Mouse (Mus musculus): Measurements from ENCODE around the gene Loxl1. TPM values are rescaled to one million over a fixed set of nuclear protein-coding genes. Genes with fewer than 3 reads are reported as not detected.

The Loxl1 gene
- total RNA-seq, 4 experiments from 2014 or later, result 20.4 to 28.6 (median 23.0) TPM

DNA sequence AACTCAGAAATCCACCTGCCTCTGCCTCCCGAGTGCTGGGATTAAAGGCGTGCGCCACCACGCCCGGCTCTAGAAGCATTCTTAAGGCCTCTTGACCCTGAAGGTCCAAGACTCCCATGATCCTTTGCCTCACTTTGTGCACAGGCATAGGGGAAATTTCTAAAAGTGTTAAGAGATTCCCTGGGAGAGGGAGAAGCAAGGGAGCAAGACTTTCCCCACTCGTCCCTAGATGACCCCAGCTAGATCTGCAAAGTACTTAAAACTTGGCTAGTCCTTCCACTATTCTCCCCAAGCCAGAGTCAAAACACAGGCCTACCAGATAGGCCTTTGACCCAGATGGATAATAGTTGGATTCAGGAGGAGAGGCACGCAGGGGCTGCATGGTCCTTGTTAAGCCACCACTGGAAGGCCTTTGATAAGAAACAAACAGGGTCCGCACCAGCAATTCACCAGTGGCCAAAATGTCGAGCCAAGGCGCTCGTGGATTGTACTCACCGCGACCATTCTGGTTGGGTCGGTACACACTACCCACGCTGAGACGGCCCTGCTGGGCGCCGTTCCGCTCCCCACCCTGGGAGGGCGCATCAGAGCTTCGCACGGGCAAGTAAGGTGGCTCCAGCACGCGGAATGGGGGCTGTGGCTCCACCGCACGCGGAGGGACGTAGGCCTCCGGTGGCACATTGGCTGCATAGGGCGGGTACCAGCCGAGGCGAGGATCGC lies 1.6 kb downstream of the Loxl1 start:
- no peak for DNase-seq

- no peak for DNase-seq
Observed at GRCm38 (mm10) chr9:58310043-58310660, 2.8 kb downstream of the Loxl1 start.

DNA sequence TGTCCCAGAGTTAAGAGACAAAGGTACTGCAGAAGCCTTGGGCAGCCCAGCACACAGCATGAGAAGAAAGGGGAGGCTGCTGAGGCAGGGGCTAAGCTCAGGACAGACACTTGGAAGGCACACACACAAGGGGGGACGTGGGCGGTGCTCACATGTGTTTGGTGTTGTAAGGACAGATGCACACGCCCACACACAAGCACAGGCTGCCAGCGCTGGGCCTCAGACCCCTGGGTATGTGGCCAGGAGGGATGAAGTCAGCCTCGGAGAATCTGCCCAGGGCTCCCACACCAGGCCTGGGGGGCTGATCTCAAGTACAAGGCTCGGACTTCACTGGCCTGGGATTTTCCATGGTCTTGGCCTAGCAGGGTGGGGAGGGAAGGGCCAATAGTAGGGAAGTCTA lies 4.6 kb downstream of the Loxl1 start:
- DNase-seq, result no peak

DNA sequence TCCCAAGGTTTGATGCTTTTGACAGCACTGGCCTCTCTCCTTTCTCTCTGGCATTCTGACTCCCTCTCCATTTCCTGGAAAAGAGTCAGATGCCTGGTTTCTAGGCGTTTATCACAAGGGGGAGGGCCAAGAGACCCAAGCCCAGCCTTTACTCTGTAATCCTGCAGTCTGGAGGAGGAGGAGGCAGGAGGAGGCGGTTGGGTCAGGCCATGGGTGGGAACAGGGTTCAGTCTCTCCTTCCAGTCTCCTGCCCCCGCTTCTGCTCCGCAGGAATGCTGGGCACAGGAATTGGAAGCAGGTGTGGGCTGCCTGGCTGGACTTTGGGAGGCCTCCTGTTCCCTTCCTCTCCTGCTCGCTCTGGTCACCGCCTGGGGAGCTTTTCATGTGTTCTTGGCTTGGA lies 7.3 kb downstream of the Loxl1 start:
- DNase-seq, result no peak

DNA sequence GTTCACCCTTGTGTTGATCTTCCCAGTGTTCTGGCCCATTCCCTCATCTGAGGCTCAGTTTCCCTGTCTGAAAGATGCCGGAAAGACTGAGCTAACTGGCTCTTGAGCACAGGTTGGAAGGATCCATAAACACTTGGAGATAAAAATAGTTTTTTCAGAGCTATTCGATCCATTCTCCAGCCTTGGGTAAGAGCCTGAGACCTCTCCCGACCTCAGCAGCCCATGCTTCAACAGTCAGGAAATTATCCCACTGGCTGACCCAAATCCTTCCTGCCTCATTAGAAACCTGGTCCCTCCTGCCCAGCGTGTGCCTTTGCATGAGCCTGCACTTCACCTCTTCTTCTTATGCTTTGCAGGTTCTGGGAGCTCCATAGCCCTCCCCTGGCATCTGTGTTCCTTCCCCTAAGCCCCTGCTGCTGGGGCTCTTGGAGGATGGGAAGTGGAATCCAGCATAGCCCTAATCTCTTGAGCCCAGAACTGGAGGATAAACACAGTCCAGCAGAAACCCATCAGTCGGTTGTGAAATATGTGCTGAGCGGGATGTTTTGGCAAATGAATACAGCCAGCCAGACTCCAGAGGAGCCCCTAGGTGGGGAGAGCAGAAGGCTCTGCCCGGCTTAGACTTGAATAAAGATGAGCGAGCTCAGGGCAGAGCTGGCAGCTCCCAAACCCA lies 9.3 kb downstream of the Loxl1 start:
- DNase-seq, result no peak

DNA sequence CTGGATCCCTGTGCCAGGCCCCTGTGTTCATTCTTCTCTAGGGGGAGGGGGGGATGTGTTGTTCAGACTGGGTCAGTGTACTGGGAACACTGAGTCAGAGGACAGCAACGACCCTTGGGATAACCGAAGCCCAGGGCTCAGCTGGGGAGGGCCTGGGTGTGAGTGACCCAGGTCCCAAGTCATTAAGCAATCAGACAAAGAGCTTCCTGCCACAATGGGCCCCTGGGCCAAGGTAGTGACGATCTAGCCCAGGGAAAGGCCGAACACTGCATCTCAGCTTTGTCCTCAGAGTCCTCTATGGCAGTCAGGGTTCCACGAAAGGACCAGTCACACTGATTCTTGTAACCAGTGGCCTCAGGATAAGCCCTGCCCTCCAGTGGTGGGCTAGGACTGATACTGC lies 9.9 kb downstream of the Loxl1 start:
- no peak for DNase-seq

DNA sequence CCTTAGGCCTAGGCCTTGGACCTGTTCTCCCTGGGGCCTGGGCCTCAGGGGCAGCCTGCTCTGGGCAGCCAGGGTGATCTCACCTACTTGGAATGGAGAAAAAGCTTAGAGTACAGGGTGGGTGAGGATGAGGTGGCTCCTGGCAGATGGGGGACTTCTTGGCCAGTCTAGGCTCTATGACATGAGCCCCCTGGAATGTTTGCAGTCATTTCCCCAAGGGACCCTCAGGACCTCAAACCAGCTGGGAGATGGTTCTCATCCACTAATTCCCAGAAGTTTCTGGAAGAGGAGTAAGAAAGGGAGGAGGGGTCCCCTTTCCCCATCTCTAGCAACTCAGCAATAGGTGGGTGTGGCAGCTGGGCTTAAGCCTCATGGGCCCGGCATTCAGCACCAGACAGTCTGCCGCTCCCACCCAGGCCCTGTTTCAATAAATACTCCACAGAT lies 13.6 kb downstream of the Loxl1 start:
- DNase-seq, result no peak

DNA sequence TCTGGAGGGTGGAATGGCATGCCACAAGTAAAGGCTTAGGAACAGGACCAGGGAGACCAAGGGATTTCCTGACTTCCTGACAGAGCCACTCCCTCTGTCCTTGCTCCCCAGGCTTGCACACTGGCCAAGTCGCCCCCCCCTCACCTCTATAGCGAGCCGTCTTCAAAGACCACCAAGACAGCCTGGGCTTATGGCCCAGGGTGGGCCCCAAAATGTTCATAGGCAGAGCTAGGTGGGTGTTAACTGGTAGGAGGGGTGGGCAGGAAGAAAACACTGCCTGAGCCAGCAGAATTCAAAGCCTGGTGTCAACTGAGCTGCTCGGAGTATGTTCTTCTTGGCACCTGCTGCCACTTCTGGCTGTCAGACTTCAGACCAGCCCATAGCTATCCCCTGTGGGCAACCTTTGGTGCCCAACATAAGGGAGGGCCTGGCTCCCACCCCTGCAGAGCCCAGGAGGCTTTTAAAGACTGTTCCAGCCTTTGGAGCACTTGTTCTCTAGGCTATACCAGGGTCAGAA lies 15.0 kb downstream of the Loxl1 start:
- no peak for DNase-seq

DNA sequence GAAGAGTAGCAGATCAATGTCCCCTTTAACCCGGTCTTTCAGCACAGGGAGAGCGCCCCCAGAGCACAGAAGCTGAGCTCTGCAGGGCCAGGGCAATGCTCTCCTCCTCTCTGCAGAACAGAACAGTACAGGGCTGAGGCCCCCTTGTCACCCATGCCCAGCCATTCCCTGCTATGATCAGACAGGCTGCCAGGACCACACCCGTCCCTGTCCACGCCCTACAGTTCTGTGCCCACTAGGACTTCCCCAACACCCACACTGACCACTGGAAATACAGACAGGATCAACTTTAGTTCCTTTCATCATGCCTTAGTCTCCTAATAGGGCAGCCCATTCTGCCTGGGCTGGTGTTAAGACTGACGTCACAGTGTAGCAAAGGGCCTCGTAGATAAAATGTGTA lies 15.9 kb downstream of the Loxl1 start:
- DNase-seq, result no peak

DNA sequence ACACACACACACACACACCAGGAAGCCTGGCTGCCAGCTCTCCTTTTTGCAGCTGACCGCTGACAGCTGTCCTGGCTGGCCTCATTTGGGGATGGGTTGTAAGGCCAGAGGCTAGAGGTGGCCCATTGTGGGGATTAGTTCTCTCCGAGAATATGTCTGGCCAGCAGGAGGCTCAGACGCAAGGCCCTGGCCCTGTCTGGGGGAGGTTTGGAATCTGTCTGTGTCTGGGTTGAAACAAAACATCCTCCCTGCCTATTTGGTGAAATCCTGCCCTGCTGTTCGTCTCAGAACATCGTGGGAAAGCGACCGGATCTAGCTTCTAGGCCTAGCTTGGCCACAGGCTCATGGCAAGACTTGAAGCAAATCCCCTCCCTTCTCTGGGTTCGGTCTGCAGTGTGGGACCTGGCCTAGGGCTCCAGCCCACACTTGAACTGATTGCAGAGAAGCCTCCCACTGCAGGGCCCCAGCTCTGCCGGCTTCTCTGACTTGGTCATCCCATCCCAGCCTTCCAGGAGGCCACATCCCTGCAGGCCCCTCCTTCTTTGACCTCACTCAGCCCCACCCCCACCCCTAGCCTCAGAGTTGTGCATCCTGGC lies 17.1 kb downstream of the Loxl1 start:
- DNase-seq, result no peak

GRCm38 (mm10) chr9:58295345-58295744 lies 17.6 kb downstream of the Loxl1 start:
- DNase-seq, result no peak

DNA sequence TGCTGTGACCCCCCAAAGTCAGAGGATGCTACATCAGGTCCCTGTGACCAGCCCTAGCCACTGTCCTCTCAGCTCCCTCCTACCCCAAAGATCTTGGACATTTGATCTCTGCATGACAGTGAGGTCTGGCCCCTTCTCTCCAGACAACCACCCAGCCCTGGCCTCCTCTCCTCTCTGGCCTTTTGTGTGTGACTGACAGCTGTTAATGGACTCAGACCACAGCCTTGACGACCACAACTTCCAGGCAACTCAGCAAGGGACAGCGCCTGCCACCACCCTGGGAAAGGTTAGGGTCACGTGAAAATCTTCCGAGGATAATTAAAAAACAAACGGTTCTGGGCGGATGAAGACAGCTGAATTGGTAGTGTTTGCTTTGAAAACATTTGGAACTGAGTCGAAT lies 18.5 kb downstream of the Loxl1 start:
- DNase-seq, result no peak

DNA sequence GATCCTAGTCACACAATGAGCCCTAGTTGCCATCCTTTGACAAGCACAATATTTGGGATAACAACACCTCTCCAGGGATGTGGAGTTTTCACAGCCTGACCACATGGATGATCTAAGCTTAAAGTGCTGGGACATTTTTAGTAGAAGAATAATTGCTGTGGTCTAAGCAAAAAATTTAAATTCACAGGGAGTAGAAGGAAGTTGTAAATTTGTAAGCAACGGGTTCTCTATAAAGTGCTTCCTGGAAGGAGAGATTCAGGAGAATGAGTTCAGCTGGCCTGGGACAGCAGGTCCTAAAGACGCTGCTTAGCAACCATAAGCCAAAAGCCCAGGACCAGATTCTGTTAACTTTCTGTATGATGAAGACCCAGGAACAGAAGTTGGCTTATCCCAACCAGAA lies 23.1 kb downstream of the Loxl1 start:
- DNase-seq, result no peak

GRCm38 (mm10) chr9:58289090-58289489 lies 23.9 kb downstream of the Loxl1 start:
- no peak for DNase-seq

DNA sequence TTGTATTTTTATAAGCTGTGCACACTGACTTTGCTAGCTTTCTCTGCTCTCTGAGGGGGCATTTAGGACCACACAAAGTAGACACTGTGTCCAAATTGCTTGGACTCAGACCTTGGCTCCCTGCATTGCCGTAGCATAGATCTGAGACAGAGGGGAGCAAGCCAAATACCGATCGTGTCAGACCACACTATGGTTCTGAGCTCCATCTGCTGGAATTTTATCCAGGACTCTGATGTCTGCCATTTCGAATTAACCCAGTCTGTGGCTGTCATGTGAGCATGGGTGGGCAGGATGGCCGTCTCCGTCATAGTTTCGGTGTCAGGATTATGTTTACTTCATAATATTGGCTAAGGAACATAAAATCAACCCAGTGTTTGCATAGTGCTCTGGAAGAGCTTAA lies 29.6 kb downstream of the Loxl1 start:
- DNase-seq, result no peak

GRCm38 (mm10) chr9:58281597-58281996 lies 31.4 kb downstream of the Loxl1 start:
- DNase-seq, result no peak

DNA sequence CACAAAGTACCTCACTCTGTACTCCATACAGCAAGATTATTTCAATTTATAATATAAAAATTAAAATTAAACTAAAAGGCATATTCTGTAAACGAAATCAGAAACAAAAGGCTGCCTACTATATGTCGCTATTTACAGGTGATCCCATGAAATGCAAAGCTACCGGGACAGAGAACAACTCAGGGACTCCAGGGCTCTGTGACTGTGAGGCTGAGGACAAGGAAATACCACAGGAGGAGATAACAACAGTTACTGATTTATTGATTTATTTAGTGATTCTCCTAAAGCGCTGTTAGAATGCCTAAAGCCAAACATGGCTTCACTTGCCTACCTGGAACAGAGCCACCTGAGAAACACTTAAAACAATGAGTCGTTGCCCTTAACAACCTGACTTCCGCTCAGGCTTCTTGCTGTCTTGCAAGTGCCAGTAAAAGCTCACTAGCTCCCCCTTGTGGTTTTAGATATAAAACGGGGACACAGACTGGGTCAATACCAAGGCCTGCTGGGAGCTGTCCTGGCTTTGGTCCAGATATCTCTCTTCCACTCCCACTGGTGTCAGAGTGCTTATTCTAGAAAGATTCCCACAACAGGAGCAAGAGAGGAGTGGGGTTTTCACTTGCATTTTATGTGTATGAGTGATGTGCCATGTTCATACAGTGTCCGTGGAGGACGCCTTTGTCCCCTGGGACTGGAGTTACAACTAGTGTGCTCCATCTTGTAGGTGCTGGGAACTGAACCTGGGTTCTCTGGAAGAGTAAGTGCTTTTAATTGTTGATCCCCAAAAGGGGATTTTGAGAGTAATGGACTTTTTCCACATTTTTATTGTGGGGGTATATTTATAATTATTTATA lies 32.5 kb downstream of the Loxl1 start:
- peak; percentile 49 for DNase-seq

DNA sequence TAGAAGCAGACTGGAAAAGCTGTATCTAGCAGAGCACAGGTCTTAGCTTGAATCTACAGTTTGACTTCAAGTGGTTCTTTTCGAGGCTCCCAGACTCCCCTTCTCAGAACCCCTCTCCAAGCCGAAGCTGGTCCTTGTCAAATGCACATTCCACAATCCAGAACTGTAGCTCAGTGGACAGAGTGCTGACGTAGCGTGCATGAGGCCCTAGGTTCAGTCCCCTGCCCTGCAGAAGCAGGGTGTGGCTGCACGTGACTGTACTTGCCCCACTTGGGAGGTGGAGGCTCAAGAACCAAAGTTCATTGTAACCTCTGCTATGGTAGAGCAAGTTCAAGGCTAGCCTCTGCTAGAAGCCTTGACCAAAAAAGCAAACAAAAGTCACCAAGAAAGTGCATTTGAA lies 33.2 kb downstream of the Loxl1 start:
- no peak for DNase-seq

GRCm38 (mm10) chr9:58278821-58279723 lies 33.9 kb downstream of the Loxl1 start:
- DNase-seq, result no peak

GRCm38 (mm10) chr9:58278313-58278712 lies 34.7 kb downstream of the Loxl1 start:
- no peak for DNase-seq

- DNase-seq, result no peak
Observed at GRCm38 (mm10) chr9:58276346-58276745, 36.6 kb downstream of the Loxl1 start.

All from adrenal gland, adult 8-10 months (tissue).